Mouse (Mus musculus) thymus, postnatal 25 days (tissue): ENCODE results near the gene Crk.

Experiments
- DNase-seq: peaks from one replicate; pipeline ENCODE4 v3.0.0; 2022

Gene Crk

DNA sequence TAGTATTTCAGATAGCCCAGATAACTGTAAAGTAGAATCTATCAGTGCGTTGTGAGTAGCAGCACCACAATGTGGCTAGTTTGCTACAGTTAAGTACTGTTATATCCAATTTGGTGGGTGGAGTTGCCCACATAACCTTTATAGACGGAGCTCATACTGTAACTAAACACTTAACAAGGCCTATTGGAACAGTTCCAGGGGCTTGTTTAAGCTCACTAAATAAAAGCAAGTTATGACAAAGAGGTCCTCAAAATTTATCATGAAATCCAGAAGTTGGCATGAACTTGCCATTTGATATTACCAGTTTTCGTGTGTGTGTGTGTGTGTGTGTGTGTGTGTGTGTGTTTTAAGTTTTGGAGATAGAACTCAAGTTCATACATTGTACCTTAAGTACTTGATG lies 61.1 kb downstream of the Crk start:
- DNase-seq = no peak

- DNase-seq = no peak
Observed at GRCm38 (mm10) chr11:75741615-75742014, 62.6 kb downstream of the Crk start.

DNA sequence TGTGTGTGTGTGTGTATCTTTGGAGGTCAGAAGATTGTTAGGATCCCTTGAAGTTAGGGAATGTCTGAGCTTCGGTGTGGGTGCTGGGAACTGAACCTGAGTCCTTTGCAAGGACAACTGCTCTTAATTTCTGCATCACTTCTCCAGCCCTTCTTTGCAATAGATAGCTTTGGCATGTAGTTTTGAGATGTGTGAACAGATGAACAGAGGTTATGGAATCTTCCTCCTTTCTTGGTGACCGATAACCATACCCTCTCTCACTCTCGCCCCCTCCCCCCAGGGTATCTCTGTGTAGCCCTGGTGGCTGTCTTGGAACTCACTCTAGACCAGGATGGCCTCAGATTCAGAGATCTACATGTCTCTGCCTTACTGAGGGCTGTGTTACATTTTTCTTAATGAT lies 65.7 kb downstream of the Crk start:
- no peak for DNase-seq

DNA sequence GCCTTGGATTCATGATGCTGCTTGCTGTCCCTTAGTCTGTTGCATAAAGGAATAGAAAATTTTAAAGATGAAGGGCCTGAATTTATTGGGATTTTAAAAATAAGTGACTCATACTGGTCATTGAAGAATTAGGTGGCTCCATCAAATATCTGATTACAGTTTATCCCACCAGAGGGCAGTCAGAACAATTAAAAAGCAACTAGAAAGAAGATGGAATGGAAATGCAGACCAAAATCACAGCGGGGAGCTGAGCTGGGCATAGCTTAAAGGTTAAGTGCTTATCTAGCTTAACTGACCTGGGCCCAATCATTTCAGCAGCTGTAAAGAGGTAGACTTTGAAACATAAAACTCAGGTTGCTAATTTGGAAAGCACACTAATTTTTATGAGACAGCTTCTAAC lies 71.5 kb downstream of the Crk start:
- no peak for DNase-seq

- no peak for DNase-seq
Observed at GRCm38 (mm10) chr11:75751082-75751481, 72.0 kb downstream of the Crk start.
